Mouse (Mus musculus): ENCODE results near the gene Zfp341.

The Zfp341 gene

DNA sequence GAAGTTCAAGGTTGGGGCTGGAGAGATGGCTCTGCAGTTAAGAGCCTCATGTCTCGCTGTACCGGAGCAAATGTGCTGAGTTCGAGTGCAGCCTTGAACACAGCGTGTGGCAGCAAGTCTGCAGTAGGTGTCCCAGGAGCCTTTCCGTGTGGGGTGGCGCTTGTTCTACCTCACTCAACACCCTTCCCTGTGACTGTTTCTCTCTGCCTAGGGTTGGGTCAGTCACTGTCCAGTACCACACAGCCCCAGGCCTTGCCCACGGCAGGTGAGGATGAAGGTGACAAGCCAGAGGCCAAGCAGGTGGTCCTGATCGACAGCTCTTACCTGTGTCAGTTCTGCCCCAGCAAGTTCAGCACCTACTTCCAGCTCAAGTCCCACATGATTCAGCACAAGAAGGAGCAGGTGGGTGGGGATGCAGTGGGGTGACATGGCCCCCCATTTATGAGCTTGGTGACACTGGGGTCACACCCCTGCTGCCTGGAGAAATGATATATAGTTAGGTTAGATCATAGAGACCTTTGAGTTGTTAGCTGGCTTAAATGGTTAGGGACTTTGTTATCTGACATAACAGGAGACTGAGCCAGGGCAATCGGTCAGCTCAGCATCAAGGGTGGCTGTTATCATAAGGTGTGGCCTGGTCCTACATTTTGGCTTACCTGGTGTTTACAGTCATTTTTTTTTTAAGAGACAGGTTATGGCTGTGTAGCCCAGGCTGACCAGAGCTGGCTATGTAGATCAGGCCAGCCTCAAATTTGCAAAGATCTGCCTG, 21.0 kb downstream of the Zfp341 start:
- POLR2A ChIA-PET: interaction anchor here in 3 of 4 experiments (0.6 to 4.2 kb wide), 4 partner anchors 20 to 75 kb away, joined by 3 to 19 read pairs (median 6); partner anchors contain the start of genes 4930519P11Rik (in 2 of the 3) and Zfp341 (in 2 of the 3)
- CTCF ChIA-PET: interaction anchor here in 2 of 4 experiments (0.7 to 1.1 kb wide), 5 partner anchors 10 to 1467 kb away, joined by 3 to 5 read pairs (median 3); partner anchors contain the start of genes 4930519P11Rik (in 1 of the 2) and Zfp341 (in 1 of the 2)

DNA sequence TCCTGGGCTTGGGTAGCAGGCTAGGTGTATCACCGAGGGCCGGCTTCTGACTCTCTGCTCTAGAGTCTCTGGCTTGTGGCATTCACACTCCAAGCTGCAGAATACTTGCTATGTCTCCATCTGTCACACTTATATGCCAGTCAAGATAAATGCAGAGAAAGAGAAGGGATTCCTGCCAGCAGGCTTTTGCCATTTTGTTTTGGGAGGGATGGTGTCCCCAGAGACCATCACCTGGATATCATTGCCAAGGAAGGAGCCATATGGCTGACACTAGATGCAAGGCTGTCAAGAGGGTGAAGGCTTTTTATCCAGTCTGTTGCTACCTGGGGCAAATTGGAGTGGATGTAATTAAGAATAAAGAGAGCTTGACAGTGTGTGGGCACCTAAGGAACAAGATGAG, 22.7 kb downstream of the Zfp341 start:
- CTCF ChIA-PET: interaction anchor here in 1 of 4 experiments (1.0 kb wide), 1 partner anchor 682 kb away, joined by 3 read pairs; no protein-coding TSS in a partner anchor
- POLR2A ChIA-PET: interaction anchor here in 3 of 4 experiments (0.7 to 4.2 kb wide), 4 partner anchors 8 to 22 kb away, joined by 3 to 19 read pairs (median 4); partner anchors contain the start of genes 4930519P11Rik (in 1 of the 3) and Zfp341 (in 1 of the 3)

DNA sequence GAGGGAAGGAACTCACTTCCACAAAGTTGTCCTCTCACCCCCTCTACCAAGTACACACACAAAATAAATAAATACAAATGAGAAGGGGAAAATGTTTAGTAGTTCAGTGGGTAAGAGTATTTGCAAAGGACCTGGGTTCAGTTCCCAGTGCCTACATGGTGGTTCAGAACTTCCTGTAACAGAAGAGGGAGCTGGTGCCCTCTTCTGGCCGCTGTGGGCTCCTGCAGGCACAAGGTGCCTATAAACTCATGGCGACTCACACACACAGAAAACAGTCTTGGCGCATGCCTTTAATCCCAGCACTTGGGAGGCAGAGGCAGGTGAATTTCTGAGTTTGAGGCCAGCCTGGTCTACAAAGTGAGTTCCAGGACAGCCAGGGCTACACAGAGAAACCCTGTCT, 25.4 kb downstream of the Zfp341 start:
- POLR2A ChIA-PET: interaction anchor here in 2 of 4 experiments (0.6 to 2.5 kb wide), 8 partner anchors 16 to 211 kb away, joined by 3 to 13 read pairs (median 4); partner anchors contain the start of genes 4930519P11Rik (in 1 of the 2) and Zfp341 (in 1 of the 2)
- CTCF ChIA-PET: interaction anchor here in 3 of 4 experiments (0.5 to 1.3 kb wide), 8 partner anchors 8 to 216 kb away, joined by 3 to 6 read pairs (median 4); partner anchors contain the start of genes Pxmp4 (in 1 of the 3) and Zfp341 (in 1 of the 3)

DNA sequence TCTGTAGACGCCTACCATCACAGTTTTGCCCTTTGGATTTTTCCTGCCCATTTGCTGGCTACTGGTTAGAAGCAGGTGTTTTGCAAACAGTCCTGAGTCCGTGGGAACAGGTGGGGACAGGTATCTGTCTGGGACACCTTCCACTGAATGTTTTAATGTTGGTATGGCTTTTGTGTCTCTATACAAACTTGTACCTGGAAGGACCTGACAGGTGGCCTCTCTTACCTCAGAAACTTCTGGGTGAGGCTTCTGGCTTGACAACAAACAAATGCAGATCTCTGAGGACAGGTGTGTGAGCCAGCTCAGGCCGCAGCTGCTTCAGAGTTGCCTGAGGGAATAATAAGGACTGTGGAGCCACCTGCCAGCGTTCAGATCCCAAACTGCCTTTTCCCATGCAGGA, 26.0 kb downstream of the Zfp341 start:
- CTCF ChIA-PET: interaction anchor here in 2 of 4 experiments (0.6 to 1.3 kb wide), 5 partner anchors 17 to 82 kb away, joined by 3 to 4 read pairs (median 3); partner anchors contain the start of genes Pxmp4 (in 1 of the 2) and Zfp341 (in 1 of the 2)
- POLR2A ChIA-PET: interaction anchor here in 2 of 4 experiments (0.6 to 2.5 kb wide), 8 partner anchors 16 to 212 kb away, joined by 3 to 13 read pairs (median 4); partner anchors contain the start of genes 4930519P11Rik (in 1 of the 2) and Zfp341 (in 1 of the 2)

DNA sequence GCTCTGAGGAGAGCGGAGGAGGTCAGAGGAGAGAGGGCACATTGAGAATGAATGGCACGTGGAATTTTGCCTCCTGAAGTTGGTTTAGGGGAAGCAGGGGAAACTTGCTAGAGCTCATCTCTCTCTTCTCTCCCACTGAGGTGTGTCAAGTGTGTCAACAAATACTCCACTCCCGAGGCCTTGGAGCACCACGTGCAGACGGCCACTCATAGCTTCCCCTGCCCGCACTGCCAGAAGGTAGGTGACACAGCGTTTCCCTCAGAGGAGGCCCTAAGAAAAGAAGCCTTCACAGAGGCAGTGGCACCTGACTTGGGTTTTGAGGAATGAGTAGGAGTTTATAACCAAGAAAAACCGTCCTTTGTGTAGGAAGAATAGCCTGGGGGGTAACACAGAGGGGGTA, 28.1 kb downstream of the Zfp341 start:
- POLR2A ChIA-PET: interaction anchor here in 3 of 4 experiments (0.6 to 2.1 kb wide), 9 partner anchors 10 to 559 kb away, joined by 3 to 7 read pairs (median 3); no protein-coding TSS in a partner anchor
- CTCF ChIA-PET: interaction anchor here in 3 of 4 experiments (0.7 to 1.3 kb wide), 4 partner anchors 9 to 72 kb away, joined by 3 to 5 read pairs (median 4); no protein-coding TSS in a partner anchor

DNA sequence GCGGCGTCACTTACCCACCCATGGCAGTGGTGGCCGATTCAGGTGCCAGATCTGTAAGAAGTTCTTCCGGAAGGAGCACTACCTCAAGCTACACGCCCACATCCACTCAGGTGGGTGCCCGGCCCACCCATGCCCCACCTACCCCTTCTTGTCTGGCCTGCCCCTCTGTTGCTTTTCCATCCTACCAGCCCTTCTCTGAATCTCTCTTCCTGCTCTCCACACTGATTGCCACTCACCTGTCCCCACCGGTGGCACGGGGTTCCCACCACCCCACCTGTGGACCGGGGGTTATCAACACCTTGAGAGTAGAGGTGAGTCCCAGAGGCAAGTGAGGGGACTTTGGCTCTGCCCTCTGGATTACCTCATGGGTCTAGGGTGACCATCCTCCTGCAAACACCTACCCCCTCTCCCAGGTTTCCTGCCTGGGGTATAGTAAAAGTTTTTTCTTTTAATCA, 28.9 kb downstream of the Zfp341 start:
- CTCF ChIA-PET: interaction anchor here in 2 of 4 experiments (1.1 to 1.3 kb wide), 3 partner anchors 23 to 71 kb away, joined by 3 to 4 read pairs (median 4); no protein-coding TSS in a partner anchor
- POLR2A ChIA-PET: interaction anchor here in 3 of 4 experiments (1.2 to 2.1 kb wide), 3 partner anchors 10 to 214 kb away, joined by 3 to 7 read pairs (median 7); no protein-coding TSS in a partner anchor

DNA sequence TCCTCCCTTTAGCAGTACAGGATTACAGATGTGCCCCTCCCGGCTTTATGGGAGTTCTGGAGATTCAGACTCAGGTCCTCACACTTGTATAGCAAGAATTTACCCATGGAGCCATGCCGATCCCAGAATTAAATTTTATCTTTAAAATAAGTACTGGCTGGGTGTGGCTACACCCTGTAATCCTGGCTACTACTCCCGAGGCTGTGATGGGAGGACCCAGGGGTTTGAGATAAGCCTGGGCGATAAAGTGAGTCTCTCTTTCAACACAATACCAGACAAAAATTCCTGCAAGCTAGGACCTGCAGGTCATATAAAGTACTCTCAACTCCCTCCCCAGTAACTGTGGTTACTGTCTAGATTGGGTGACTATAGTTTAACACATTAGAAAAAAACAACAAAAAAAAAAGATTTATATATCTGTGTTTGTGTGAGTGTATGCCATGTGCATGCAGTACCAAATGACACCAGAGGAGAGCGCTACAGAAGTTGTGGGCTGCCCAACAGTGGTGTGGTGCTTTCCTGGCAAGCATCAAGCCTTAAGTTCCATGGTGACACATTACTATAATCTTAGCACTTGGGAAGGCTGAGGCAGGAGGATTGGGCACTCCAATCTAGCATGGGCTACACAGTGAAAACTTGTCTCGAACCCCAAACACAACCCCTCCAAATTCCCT, 29.8 kb downstream of the Zfp341 start:
- CTCF ChIA-PET: interaction anchor here in 1 of 4 experiments (1.2 kb wide), 1 partner anchor 24 kb away, joined by 3 read pairs; no protein-coding TSS in a partner anchor
- POLR2A ChIA-PET: interaction anchor here in 1 of 4 experiments (1.1 kb wide), 1 partner anchor 28 kb away, joined by 3 read pairs; no protein-coding TSS in a partner anchor

DNA sequence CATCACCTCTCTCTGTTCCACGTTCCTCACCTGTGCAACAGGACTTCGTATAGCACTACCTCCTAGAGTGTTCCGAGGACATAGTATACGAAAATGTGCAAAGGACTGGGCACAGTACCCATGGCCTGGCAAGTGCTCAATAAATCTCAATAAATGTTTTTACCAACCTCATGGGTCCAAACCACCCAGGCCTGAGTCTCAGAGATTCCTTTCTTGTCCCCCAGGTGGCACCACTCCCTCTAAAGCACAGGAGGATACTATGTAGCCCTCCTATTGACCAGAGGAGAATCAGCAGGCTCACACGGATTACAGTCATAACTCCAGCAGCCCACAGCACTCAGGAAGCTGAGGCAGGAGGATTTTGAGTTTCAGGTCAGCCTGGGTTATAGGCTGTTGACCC, 33.5 kb downstream of the Zfp341 start:
- ChIA-PET CTCF (interaction anchor here (0.6 to 2.1 kb wide), 10 partner anchors 9 to 72 kb away, joined by 3 to 17 read pairs (median 4); partner anchors contain the start of genes 4930519P11Rik (in 2 of the 4), Zfp341 (in 2 of the 4) and Pxmp4 (in 1 of the 4)), POLR2A (interaction anchor here in 3 of 4 experiments (0.5 to 2.9 kb wide), 12 partner anchors 9 to 148 kb away, joined by 3 to 14 read pairs (median 4); partner anchors contain the start of genes Pxmp4 (in 1 of the 3), Raly (in 1 of the 3) and Zfp341 (in 1 of the 3))

DNA sequence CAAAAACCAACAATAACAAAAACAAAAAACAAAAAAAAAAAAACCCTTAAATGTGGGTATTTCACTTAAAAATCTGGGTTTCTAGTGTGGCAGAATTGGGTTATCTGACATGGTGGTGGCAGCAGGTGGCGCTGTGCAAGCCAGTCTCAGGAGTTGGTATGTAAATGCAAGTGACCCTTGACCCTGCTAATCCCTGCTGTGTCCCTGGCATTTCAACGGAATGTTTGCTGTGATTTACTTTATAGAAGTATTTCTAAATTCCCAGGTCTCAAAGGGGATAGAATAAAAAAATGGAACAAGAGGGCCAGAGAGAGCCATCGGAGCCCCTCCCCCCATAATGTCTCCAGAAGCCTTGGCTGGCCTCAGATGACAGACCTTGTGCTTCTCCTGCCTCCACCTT, 35.0 kb downstream of the Zfp341 start:
- POLR2A ChIA-PET: interaction anchor here in 3 of 4 experiments (0.9 to 2.4 kb wide), 6 partner anchors 9 to 44 kb away, joined by 3 to 10 read pairs (median 4); partner anchors contain the start of gene Pxmp4 (in 1 of the 3)

DNA sequence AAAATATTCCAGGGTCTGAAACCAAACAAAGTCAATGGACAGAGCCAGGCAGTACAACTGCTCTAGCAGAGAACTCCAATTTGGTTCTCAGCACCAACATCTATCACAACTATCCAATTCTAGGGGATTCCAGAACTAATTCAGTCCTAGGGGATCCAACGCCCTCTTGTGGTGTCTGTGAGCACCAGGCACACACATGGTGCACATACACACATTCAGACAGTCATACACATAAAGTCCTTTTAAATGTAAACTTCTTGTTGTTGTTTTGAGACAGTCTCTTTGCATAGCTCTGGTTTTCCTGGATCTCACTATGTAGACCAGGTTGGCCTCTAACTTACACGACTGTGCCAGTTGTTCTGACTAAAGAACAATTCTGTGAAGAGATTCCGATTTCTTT, 37.3 kb downstream of the Zfp341 start:
- CTCF ChIA-PET: interaction anchor here in 2 of 4 experiments (1.5 to 1.6 kb wide), 2 partner anchors 27 to 36 kb away, joined by 3 to 5 read pairs; no protein-coding TSS in a partner anchor
- POLR2A ChIA-PET: interaction anchor here in 2 of 4 experiments (0.6 to 2.4 kb wide), 2 partner anchors 8 to 25 kb away, joined by 3 to 10 read pairs; no protein-coding TSS in a partner anchor

More for the DNA sequence above, 35.0 kb downstream of the Zfp341 start:
- CTCF ChIA-PET: interaction anchor here in 1 of 4 experiments (1.1 to 1.3 kb wide), 3 partner anchors 9 to 24 kb away, joined by 3 to 4 read pairs (median 3); no protein-coding TSS in a partner anchor

DNA sequence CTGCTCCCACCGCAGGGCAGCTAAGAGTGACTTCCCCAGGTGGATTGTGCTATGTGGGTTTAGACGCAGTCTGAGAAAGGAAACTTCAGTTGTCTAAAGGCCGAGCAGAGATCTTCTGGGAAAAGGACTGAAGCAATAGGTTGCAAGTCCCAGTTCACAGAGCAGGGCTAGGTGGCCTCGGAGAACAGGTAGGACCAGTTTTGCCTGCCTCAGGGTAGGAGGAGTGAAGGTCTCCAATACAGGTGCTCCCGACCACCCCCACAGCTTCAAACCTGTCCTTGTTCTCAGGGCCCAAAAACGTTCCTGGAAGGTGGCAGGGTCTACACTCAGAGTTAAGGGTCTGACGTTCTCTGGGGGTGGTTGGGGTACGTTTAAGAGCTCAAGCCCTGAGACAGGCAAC, 38.3 kb downstream of the Zfp341 start, which contains the start of gene Chmp4b:
Gene Chmp4b, plus strand, starts transcription at position 343 of the 400 bp plus-strand sequence.
- POLR2A ChIA-PET: interaction anchor here in 3 of 4 experiments (0.5 to 1.4 kb wide), 6 partner anchors 26 to 241 kb away, joined by 3 to 5 read pairs (median 4); partner anchors contain the start of gene Eif2s2 (in 1 of the 3)
- CTCF ChIA-PET: interaction anchor here in 1 of 4 experiments (0.5 kb wide), 1 partner anchor 207 kb away, joined by 5 read pairs; no protein-coding TSS in a partner anchor

DNA sequence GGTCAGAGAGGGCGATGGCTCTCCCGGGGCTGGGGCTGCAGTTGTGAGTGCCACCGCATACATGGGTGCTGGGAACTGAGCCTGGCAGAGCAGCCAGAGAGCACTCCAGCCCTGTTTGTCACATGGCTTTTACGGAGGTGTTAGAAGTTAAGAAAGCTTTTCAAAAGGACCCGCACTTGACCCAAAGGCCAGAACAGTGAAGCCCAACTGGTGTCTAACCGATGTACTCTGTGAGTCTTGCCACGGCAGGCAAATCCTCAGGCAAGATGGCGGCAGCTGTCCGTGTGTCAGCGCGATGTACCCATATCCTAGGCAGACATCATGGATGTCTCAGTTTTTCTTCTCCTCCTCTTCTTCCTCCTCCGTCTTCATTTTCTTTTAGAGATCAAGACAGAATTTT, 41.9 kb downstream of the Zfp341 start:
- CTCF ChIA-PET: interaction anchor here in 2 of 4 experiments (0.6 to 0.9 kb wide), 2 partner anchors 22 to 245 kb away, joined by 3 to 5 read pairs; no protein-coding TSS in a partner anchor
- POLR2A ChIA-PET: interaction anchor here (0.6 to 8.0 kb wide), 26 partner anchors 9 to 1517 kb away, joined by 3 to 48 read pairs (median 3); partner anchors contain the start of genes Map1lc3a (in 1 of the 4) and Pxmp4 (in 1 of the 4)

DNA sequence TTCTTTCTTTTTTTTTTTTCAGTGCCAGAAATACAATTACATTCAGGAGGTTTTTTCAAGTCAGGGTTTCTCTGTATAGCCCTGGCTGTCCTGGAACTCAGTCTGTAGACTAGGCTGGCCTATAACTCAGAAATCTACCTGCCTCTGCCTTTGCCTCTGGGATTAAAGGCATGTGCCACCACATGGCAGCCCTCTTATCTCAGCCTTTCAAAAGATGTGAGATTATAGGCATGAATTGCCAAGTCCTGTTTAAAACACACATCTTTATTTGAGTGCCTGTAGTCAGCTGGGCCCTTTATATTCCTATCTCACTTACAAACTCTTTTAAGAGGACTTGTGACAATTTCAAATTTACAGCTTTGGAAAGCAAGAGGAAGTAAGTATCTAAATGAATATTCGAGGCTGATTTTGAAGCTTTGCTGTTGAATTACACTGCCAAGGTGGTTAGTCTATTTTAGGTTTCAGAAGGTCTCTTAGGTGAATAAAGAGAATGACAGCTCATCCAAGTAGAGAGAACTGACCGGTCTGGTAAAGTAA, 42.8 kb downstream of the Zfp341 start:
- CTCF ChIA-PET: interaction anchor here in 3 of 4 experiments (0.6 to 1.6 kb wide), 3 partner anchors 17 to 246 kb away, joined by 4 to 5 read pairs (median 4); no protein-coding TSS in a partner anchor

DNA sequence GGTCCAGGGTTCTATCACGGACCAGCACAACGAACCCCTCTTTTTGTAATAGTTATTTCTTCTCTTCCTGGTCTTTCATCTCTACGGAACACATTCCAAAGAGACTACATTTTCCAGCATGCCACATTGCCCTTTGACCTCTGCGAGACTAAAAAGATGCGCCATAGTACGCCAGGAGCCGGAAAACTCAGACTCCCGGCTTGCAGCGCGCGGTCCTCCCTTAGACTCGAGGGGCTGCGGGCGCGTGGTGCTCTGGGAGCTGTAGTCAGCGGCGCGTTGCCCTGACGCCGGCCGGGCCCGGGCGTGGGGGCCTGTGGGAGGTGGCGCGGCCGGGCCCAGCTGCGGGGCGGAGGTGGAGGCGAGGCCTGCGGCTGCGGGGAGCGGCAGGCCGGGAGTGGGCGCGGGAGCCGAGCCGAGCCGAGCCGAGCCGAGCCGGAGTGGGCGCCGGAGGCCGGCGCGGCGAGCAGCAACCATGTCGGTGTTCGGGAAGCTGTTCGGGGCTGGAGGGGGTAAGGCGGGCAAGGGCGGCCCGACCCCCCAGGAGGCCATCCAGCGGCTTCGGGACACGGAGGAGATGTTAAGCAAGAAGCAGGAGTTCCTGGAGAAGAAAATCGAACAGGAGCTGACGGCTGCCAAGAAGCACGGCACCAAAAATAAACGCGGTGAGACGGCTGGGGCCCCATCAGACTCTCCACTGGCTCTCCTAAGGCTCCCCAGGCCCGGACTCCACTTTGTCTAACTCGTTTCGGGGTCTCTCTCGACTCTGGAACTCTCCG, 43.8 kb downstream of the Zfp341 start:
- POLR2A ChIA-PET: interaction anchor here in 3 of 4 experiments (0.6 to 8.0 kb wide), 37 partner anchors 8 to 236 kb away, joined by 3 to 48 read pairs (median 5); partner anchors contain the start of genes Pxmp4 (in 2 of the 3), Zfp341 (in 2 of the 3), a (in 2 of the 3) and 4930519P11Rik (in 1 of the 3)
- CTCF ChIA-PET: interaction anchor here in 3 of 4 experiments (0.5 to 1.8 kb wide), 11 partner anchors 8 to 450 kb away, joined by 3 to 8 read pairs (median 4); no protein-coding TSS in a partner anchor

More for the DNA sequence above, 42.8 kb downstream of the Zfp341 start:
- POLR2A ChIA-PET: interaction anchor here (0.6 to 8.0 kb wide), 33 partner anchors 8 to 1516 kb away, joined by 3 to 48 read pairs (median 4); partner anchors contain the start of genes Pxmp4 (in 2 of the 4), a (in 2 of the 4), Map1lc3a (in 1 of the 4) and Raly (in 1 of the 4)

Measured in embryonic stem cell, embryonic (primary cell).